In the genomic region with DNA sequence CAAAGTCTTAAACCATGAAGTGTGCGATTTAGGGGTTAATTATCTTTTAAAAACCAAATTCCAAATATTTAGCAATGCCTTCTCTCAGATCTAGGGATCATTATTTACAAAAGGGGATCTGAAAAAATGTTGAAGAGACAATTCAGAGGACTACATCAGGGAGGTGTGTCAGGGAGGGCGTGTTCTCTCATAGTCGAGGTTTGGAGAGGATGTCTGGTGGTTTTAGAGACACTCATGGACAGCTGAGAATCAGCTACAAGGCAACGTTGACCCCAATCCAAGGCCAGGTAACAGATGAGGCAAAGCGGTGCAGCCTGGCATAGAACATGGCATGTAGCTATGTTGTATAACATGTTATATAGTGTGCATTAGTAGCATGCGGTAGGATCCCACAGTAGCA, we compare ENCODE assay signal across 24 mouse cellular contexts.
DNase-seq lines count a peak whose midpoint lies in the region; ATAC-seq lines count a peak whose summit lies in the region.
"Had no signal": no experiment of that assay in that cellular context is flagged by ENCODE, and none has a peak within 500 bp of the region (broad histone marks: within the 10 kb centered on the region; RNA-seq: fewer than 3 reads in every experiment).

No protein-coding gene starts in this region.

- H3K27me3 ChIP-seq in megakaryocyte, embryonic 14.5 days (replicated peaks): no peaks in the 10 kb centered on the region
- H3K27me3 ChIP-seq in neural tube, embryonic 15.5 days (replicated peaks): no peaks in the 10 kb centered on the region
- H3K27me3 ChIP-seq: CH12.LX; embryonic facial prominence, embryonic 12.5 days; embryonic facial prominence, embryonic 15.5 days; hindbrain, embryonic 12.5 days; hindbrain, embryonic 15.5 days had no signal

- no peak overlapping the region for H3K9ac ChIP-seq in neural tube, embryonic 15.5 days (replicated peaks)
- H3K9ac ChIP-seq: embryonic facial prominence, embryonic 12.5 days; embryonic facial prominence, embryonic 15.5 days; forebrain, postnatal 0 days; hindbrain, embryonic 12.5 days; hindbrain, embryonic 15.5 days had no signal

- no peak overlapping the region for H3K27ac ChIP-seq in neural tube, embryonic 15.5 days (replicated peaks)
- H3K27ac ChIP-seq: embryonic facial prominence, embryonic 12.5 days; embryonic facial prominence, embryonic 15.5 days; gastrocnemius, adult 2 months; hindbrain, embryonic 12.5 days; hindbrain, embryonic 15.5 days had no signal

- H3K4me1 ChIP-seq in megakaryocyte, embryonic 14.5 days: peaks cover 36% of the 10 kb centered on the region
- H3K4me1 ChIP-seq in neural tube, embryonic 15.5 days: peaks cover 13% of the 10 kb centered on the region

- ATAC-seq in megakaryocyte, adult 5-6 weeks (ENCODE audit: poor library complexity, severe bottlenecking): no peak
- ATAC-seq in activated CD4-positive, CD25-positive, alpha-beta regulatory T cell, adult 4 months: peak; percentile 62
- no peak for ATAC-seq in neural tube, embryonic 15.5 days (ENCODE audit: low FRiP score)
- ATAC-seq: forebrain, embryonic 14.5 days; forebrain, postnatal 0 days had no signal

- 93% methylated on average over 6 of the region's 6 CpGs for WGBS in neural tube, embryonic 15.5 days

- H3K36me3 ChIP-seq in megakaryocyte, embryonic 14.5 days (replicated peaks; ENCODE audit: low read length): peaks cover 12% of the 10 kb centered on the region
- H3K36me3 ChIP-seq in neural tube, embryonic 15.5 days: no peaks in the 10 kb centered on the region
- H3K36me3 ChIP-seq: embryonic facial prominence, embryonic 12.5 days; embryonic facial prominence, embryonic 15.5 days; hindbrain, embryonic 12.5 days; hindbrain, embryonic 15.5 days had no signal

- no peaks in the 10 kb centered on the region for H3K9me3 ChIP-seq in megakaryocyte, embryonic 14.5 days
- H3K9me3 ChIP-seq in neural tube, embryonic 15.5 days (replicated peaks): no peaks in the 10 kb centered on the region
- H3K9me3 ChIP-seq: embryonic facial prominence, embryonic 12.5 days; embryonic facial prominence, embryonic 15.5 days; G1E; hindbrain, embryonic 12.5 days; hindbrain, embryonic 15.5 days had no signal

- peak; percentile 11 for DNase-seq in CD4-positive, CD25-positive, alpha-beta regulatory T cell, adult 2 months (ENCODE audit: low read depth, low spot score)
- peak; percentile 32 for DNase-seq in naive thymus-derived CD4-positive, alpha-beta T cell, adult 2 months (ENCODE audit: low read depth)
- no peak for DNase-seq in natural killer cell, adult 2 months (ENCODE audit: low spot score in 2 of 2)
- DNase-seq: adrenal gland, postnatal 10 days; adrenal gland, postnatal 36 days; cerebellum, adult 18-20 months; cerebellum, adult 9-10 months; cerebellum, postnatal 25 days; forebrain, postnatal 0 days; gastrocnemius, adult 2 months; gastrocnemius, postnatal 14 days; heart, adult 11 months had no signal

- H3K4me3 ChIP-seq in megakaryocyte, embryonic 14.5 days (replicated peaks): peak overlapping the region; percentile 31
- no peak overlapping the region for H3K4me3 ChIP-seq in neural tube, embryonic 15.5 days (replicated peaks)
- H3K4me3 ChIP-seq: embryonic facial prominence, embryonic 12.5 days; embryonic facial prominence, embryonic 15.5 days; gastrocnemius, adult 2 months; hindbrain, embryonic 12.5 days; hindbrain, embryonic 15.5 days had no signal

- H3K4me2 ChIP-seq in neural tube, embryonic 15.5 days: no peak overlapping the region
- H3K4me2 ChIP-seq: embryonic facial prominence, embryonic 12.5 days; embryonic facial prominence, embryonic 15.5 days; heart, embryonic 11.5 days; hindbrain, embryonic 12.5 days; hindbrain, embryonic 15.5 days had no signal

Comparison
In these comparisons a context has a peak if more than half of its experiments do, and no peak if none do; other contexts are left out.
1. DNase-seq: peak in CD4-positive, CD25-positive, alpha-beta regulatory T cell, adult 2 months (single experiment) and naive thymus-derived CD4-positive, alpha-beta T cell, adult 2 months (single experiment); none in natural killer cell, adult 2 months (0 of 2).